Mouse (Mus musculus) embryonic fibroblast, embryonic 13.5 days (primary cell): ENCODE results near the gene Dok3.
"Not testable (repeated sequence)": the region's sequence is repeated elsewhere in the genome, so short reads cannot be mapped to it uniquely, and the experiment has no call there.

Experiments used
- CTCF ChIP-seq: IDR thresholded peaks from 2 replicates; pipeline ENCODE4 v1.5.1; 2011; ENCODE audit warnings: mild to moderate bottlenecking, control low read depth, low read length, moderate library complexity, borderline replicate concordance; ENCODE audit not compliant: insufficient read depth
- POLR2A ChIP-seq: IDR thresholded peaks from 2 replicates; pipeline ENCODE4 v1.6.1; 2011; ENCODE audit warnings: low read depth, mild to moderate bottlenecking, control low read depth, low read length, moderate library complexity

DNA sequence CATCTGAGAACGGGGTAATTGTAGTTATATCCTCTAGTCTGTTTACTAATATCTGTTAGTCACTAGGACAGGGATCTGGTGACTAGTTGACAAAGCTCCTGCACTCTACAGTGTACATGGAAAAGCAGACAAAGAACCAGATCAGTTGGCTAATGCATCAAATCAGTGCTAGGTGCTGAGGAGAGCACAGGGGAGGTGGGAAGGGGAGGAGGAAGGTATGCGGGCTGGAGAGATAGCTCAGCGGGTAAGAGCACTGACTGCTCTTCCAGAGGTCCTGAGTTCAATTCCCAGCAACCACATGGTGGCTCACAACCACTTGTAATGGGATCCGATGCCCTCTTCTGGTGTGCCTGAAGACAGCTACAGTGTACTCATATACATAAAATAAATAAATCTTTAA, 39.4 kb upstream of the Dok3 start:
- TF ChIP-seq CTCF, POLR2A: not testable (repeated sequence)
